Mouse (Mus musculus): ENCODE measurements around the gene Hdac9. TPM values are rescaled to one million over a fixed set of nuclear protein-coding genes. Genes with fewer than 3 reads are reported as not detected.
"Not testable (repeated sequence)": the region's sequence is repeated elsewhere in the genome, so short reads cannot be mapped to it uniquely, and the experiment has no call there.

Hdac9 gene
- polyA plus RNA-seq, 1 experiment, result 0.06 TPM

GRCm38 (mm10) chr12:34461728-34462127 lies 455.2 kb downstream of the Hdac9 start:
- no peaks in the 10 kb centered on the region for H3K27me3 ChIP-seq (ENCODE audit: control insufficient read depth, insufficient read depth, insufficient read length)
- TF ChIP-seq MYOD1 (IDR thresholded peaks at IDR 0.05; ENCODE audit: control insufficient read depth, insufficient read length, low read depth) (no peak), FOSL1 (IDR thresholded peaks at IDR 0.05; ENCODE audit: insufficient read depth, low read length, poor library complexity, severe bottlenecking) (no peak), MAX (IDR thresholded peaks at IDR 0.05) (no peak), CEBPB (IDR thresholded peaks at IDR 0.05; ENCODE audit: low read depth) (no peak), CTCF (IDR thresholded peaks at IDR 0.05; ENCODE audit: control insufficient read depth, insufficient read depth, insufficient read length) (no peak), MYOG (IDR thresholded peaks at IDR 0.05; ENCODE audit: control insufficient read depth, extremely low read depth, insufficient read length) (no peak), USF1 (IDR thresholded peaks at IDR 0.05; ENCODE audit: low read depth) (no peak)
- no peak overlapping the region for H3K4me3 ChIP-seq (ENCODE audit: insufficient read depth, poor library complexity, severe bottlenecking)
- H3K36me3 ChIP-seq (ENCODE audit: control insufficient read depth, insufficient read depth), result no peaks in the 10 kb centered on the region
- no peak overlapping the region for H3ac ChIP-seq (ENCODE audit: control insufficient read depth, insufficient read length, low read depth)
- H3K79me3 ChIP-seq (ENCODE audit: low read depth), result no peaks in the 10 kb centered on the region
- H3K79me2 ChIP-seq (ENCODE audit: control insufficient read depth, insufficient read depth), result no peaks in the 10 kb centered on the region

GRCm38 (mm10) chr12:34452643-34453042 lies 464.3 kb downstream of the Hdac9 start:
- H3K4me3 ChIP-seq (ENCODE audit: insufficient read depth, poor library complexity, severe bottlenecking), result no peak overlapping the region
- no peak for TF ChIP-seq CTCF (IDR thresholded peaks at IDR 0.05; ENCODE audit: control insufficient read depth, insufficient read depth, insufficient read length)
- no peak for TF ChIP-seq CEBPB (IDR thresholded peaks at IDR 0.05; ENCODE audit: low read depth)
- TF ChIP-seq MYOD1 (IDR thresholded peaks at IDR 0.05; ENCODE audit: control insufficient read depth, insufficient read length, low read depth), result no peak
- no peak for TF ChIP-seq FOSL1 (IDR thresholded peaks at IDR 0.05; ENCODE audit: insufficient read depth, low read length, poor library complexity, severe bottlenecking)
- no peak for TF ChIP-seq MYOG (IDR thresholded peaks at IDR 0.05; ENCODE audit: control insufficient read depth, extremely low read depth, insufficient read length)
- no peak for TF ChIP-seq USF1 (IDR thresholded peaks at IDR 0.05; ENCODE audit: low read depth)
- no peak for TF ChIP-seq MAX (IDR thresholded peaks at IDR 0.05)
- H3ac ChIP-seq (ENCODE audit: control insufficient read depth, insufficient read length, low read depth), result no peak overlapping the region
- H3K36me3 ChIP-seq (ENCODE audit: control insufficient read depth, insufficient read depth), result no peaks in the 10 kb centered on the region
- no peaks in the 10 kb centered on the region for H3K79me2 ChIP-seq (ENCODE audit: control insufficient read depth, insufficient read depth)
- H3K79me3 ChIP-seq (ENCODE audit: low read depth), result no peaks in the 10 kb centered on the region
- H3K27me3 ChIP-seq (ENCODE audit: control insufficient read depth, insufficient read depth, insufficient read length), result no peaks in the 10 kb centered on the region

GRCm38 (mm10) chr12:34451198-34451597 lies 465.7 kb downstream of the Hdac9 start:
- no peaks in the 10 kb centered on the region for H3K79me3 ChIP-seq (ENCODE audit: low read depth)
- no peaks in the 10 kb centered on the region for H3K79me2 ChIP-seq (ENCODE audit: control insufficient read depth, insufficient read depth)
- H3K36me3 ChIP-seq (ENCODE audit: control insufficient read depth, insufficient read depth), result no peaks in the 10 kb centered on the region
- H3ac ChIP-seq (ENCODE audit: control insufficient read depth, insufficient read length, low read depth), result no peak overlapping the region
- no peak overlapping the region for H3K4me3 ChIP-seq (ENCODE audit: insufficient read depth, poor library complexity, severe bottlenecking)
- H3K27me3 ChIP-seq (ENCODE audit: control insufficient read depth, insufficient read depth, insufficient read length), result no peaks in the 10 kb centered on the region
- no peak for TF ChIP-seq CEBPB (IDR thresholded peaks at IDR 0.05; ENCODE audit: low read depth)
- peak; percentile 25 for TF ChIP-seq CTCF (IDR thresholded peaks at IDR 0.05; ENCODE audit: control insufficient read depth, insufficient read depth, insufficient read length)

- not testable (repeated sequence) for H3K79me3 ChIP-seq (ENCODE audit: low read depth); H3K36me3 ChIP-seq (ENCODE audit: control insufficient read depth, insufficient read depth); H3K27me3 ChIP-seq (ENCODE audit: control insufficient read depth, insufficient read depth, insufficient read length); H3K4me3 ChIP-seq (ENCODE audit: insufficient read depth, poor library complexity, severe bottlenecking); H3K79me2 ChIP-seq (ENCODE audit: control insufficient read depth, insufficient read depth); H3ac ChIP-seq (ENCODE audit: control insufficient read depth, insufficient read length, low read depth)
Measured at GRCm38 (mm10) chr12:34444724-34445123, 472.2 kb downstream of the Hdac9 start.

GRCm38 (mm10) chr12:34440930-34441329 lies 476.0 kb downstream of the Hdac9 start:
- Histone ChIP-seq H3K36me3 (ENCODE audit: control insufficient read depth, insufficient read depth) (no peaks in the 10 kb centered on the region), H3K27me3 (ENCODE audit: control insufficient read depth, insufficient read depth, insufficient read length) (no peaks in the 10 kb centered on the region), H3ac (ENCODE audit: control insufficient read depth, insufficient read length, low read depth) (no peak overlapping the region), H3K4me3 (ENCODE audit: insufficient read depth, poor library complexity, severe bottlenecking) (no peak overlapping the region), H3K79me3 (ENCODE audit: low read depth) (no peaks in the 10 kb centered on the region), H3K79me2 (ENCODE audit: control insufficient read depth, insufficient read depth) (no peaks in the 10 kb centered on the region)
- TF ChIP-seq CEBPB (IDR thresholded peaks at IDR 0.05; ENCODE audit: low read depth), result no peak
- TF ChIP-seq MYOG (IDR thresholded peaks at IDR 0.05; ENCODE audit: control insufficient read depth, extremely low read depth, insufficient read length), result no peak

GRCm38 (mm10) chr12:34432919-34433318 lies 484.0 kb downstream of the Hdac9 start:
- no peaks in the 10 kb centered on the region for H3K36me3 ChIP-seq (ENCODE audit: control insufficient read depth, insufficient read depth)
- no peaks in the 10 kb centered on the region for H3K79me2 ChIP-seq (ENCODE audit: control insufficient read depth, insufficient read depth)
- TF ChIP-seq CEBPB (IDR thresholded peaks at IDR 0.05; ENCODE audit: low read depth) (no peak), FOSL1 (IDR thresholded peaks at IDR 0.05; ENCODE audit: insufficient read depth, low read length, poor library complexity, severe bottlenecking) (no peak), MYOD1 (IDR thresholded peaks at IDR 0.05; ENCODE audit: control insufficient read depth, insufficient read length, low read depth) (no peak), USF1 (IDR thresholded peaks at IDR 0.05; ENCODE audit: low read depth) (no peak), MAX (IDR thresholded peaks at IDR 0.05) (no peak), MYOG (IDR thresholded peaks at IDR 0.05; ENCODE audit: control insufficient read depth, extremely low read depth, insufficient read length) (no peak), CTCF (IDR thresholded peaks at IDR 0.05; ENCODE audit: control insufficient read depth, insufficient read depth, insufficient read length) (no peak)
- H3K79me3 ChIP-seq (ENCODE audit: low read depth), result no peaks in the 10 kb centered on the region
- no peak overlapping the region for H3ac ChIP-seq (ENCODE audit: control insufficient read depth, insufficient read length, low read depth)
- no peak overlapping the region for H3K4me3 ChIP-seq (ENCODE audit: insufficient read depth, poor library complexity, severe bottlenecking)
- H3K27me3 ChIP-seq (ENCODE audit: control insufficient read depth, insufficient read depth, insufficient read length), result no peaks in the 10 kb centered on the region

Data from C2C12 (cell line).